Mouse (Mus musculus): ENCODE data around the gene Ccrl2. TPM values are rescaled to one million over a fixed set of nuclear protein-coding genes. Genes with fewer than 3 reads are reported as not detected.

Gene Ccrl2
- 2.5 and 2.8 TPM in 2 replicates for polyA plus RNA-seq (2015; fragmentation: Nextera tagmentation; extraction: Ambion mirVana)

GRCm38 (mm10) chr9:111056798-111057543 lies at the start of gene Ccrl2:
TSS of gene Ccrl2 (minus strand) at chr9:111057519.
- Histone ChIP-seq H3K9me3 (no peaks in the 10 kb centered on the region), H3K9ac (peak within 1 kb of the TSS; percentile 72), H3K27me3 (replicated peaks) (no peaks in the 10 kb centered on the region), H3K4me2 (peak within 1 kb of the TSS; percentile 70), H3K4me3 (peak within 1 kb of the TSS; percentile 54), H3K4me1 (peaks cover 28% of the 10 kb centered on the region), H3K27ac (replicated peaks) (peak within 1 kb of the TSS; percentile 59), H3K36me3 (no peaks in the 10 kb centered on the region)
- whole genome bisulfite sequencing, result 3% methylated on average over 17 of the region's 17 CpGs
- peak; percentile 68 for ATAC-seq (ENCODE audit: extremely low read depth, insufficient number of reproducible peaks, low FRiP score, low TSS enrichment)

- Histone ChIP-seq H3K27me3 (replicated peaks) (no peaks in the 10 kb centered on the region), H3K36me3 (no peaks in the 10 kb centered on the region), H3K4me1 (peaks cover 9% of the 10 kb centered on the region), H3K9ac (no peak overlapping the region), H3K27ac (replicated peaks) (no peak overlapping the region), H3K4me3 (no peak overlapping the region), H3K4me2 (no peak overlapping the region), H3K9me3 (no peaks in the 10 kb centered on the region)
- ATAC-seq (ENCODE audit: extremely low read depth, insufficient number of reproducible peaks, low FRiP score, low TSS enrichment), result no peak
- WGBS, result 81% methylated on average over 5 of the region's 5 CpGs
These were observed 46.6 kb upstream of the Ccrl2 start for GRCm38 (mm10) chr9:111103893-111104292.

- Histone ChIP-seq H3K4me1 (peaks cover 9% of the 10 kb centered on the region), H3K27me3 (replicated peaks) (no peaks in the 10 kb centered on the region), H3K36me3 (no peaks in the 10 kb centered on the region), H3K4me3 (no peak overlapping the region), H3K4me2 (no peak overlapping the region), H3K9ac (no peak overlapping the region), H3K9me3 (no peaks in the 10 kb centered on the region), H3K27ac (replicated peaks) (no peak overlapping the region)
- WGBS, result 85% methylated on average over 5 of the region's 5 CpGs
- ATAC-seq (ENCODE audit: extremely low read depth, insufficient number of reproducible peaks, low FRiP score, low TSS enrichment), result no peak
These were observed 46.0 kb upstream of the Ccrl2 start for GRCm38 (mm10) chr9:111103293-111103692.

GRCm38 (mm10) chr9:111100406-111100805 lies 43.1 kb upstream of the Ccrl2 start:
- Histone ChIP-seq H3K4me3 (no peak overlapping the region), H3K9me3 (no peaks in the 10 kb centered on the region), H3K27me3 (replicated peaks) (no peaks in the 10 kb centered on the region), H3K4me1 (peaks cover 6% of the 10 kb centered on the region), H3K4me2 (no peak overlapping the region), H3K27ac (replicated peaks) (no peak overlapping the region), H3K9ac (no peak overlapping the region), H3K36me3 (no peaks in the 10 kb centered on the region)
- WGBS, result 84% methylated on average over 3 of the region's 3 CpGs
- no peak for ATAC-seq (ENCODE audit: extremely low read depth, insufficient number of reproducible peaks, low FRiP score, low TSS enrichment)

GRCm38 (mm10) chr9:111097543-111097942 lies 40.2 kb upstream of the Ccrl2 start:
- no peaks in the 10 kb centered on the region for H3K27me3 ChIP-seq (replicated peaks)
- ATAC-seq (ENCODE audit: extremely low read depth, insufficient number of reproducible peaks, low FRiP score, low TSS enrichment), result no peak
- H3K36me3 ChIP-seq, result no peaks in the 10 kb centered on the region
- peaks cover 28% of the 10 kb centered on the region for H3K4me1 ChIP-seq
- H3K9ac ChIP-seq, result no peak overlapping the region
- 59% methylated on average over 6 of the region's 6 CpGs for WGBS
- H3K9me3 ChIP-seq, result no peaks in the 10 kb centered on the region
- no peak overlapping the region for H3K4me3 ChIP-seq
- H3K4me2 ChIP-seq, result no peak overlapping the region
- no peak overlapping the region for H3K27ac ChIP-seq (replicated peaks)

- WGBS, result 80% methylated on average over 16 of the region's 16 CpGs
- Histone ChIP-seq H3K4me1 (peaks cover 29% of the 10 kb centered on the region), H3K9me3 (no peaks in the 10 kb centered on the region), H3K4me3 (no peak overlapping the region), H3K36me3 (no peaks in the 10 kb centered on the region), H3K27me3 (replicated peaks) (no peaks in the 10 kb centered on the region), H3K9ac (no peak overlapping the region), H3K4me2 (no peak overlapping the region), H3K27ac (replicated peaks) (no peak overlapping the region)
- ATAC-seq (ENCODE audit: extremely low read depth, insufficient number of reproducible peaks, low FRiP score, low TSS enrichment), result no peak
These were observed 39.4 kb upstream of the Ccrl2 start for GRCm38 (mm10) chr9:111096419-111097326.

- Histone ChIP-seq H3K9ac (no peak overlapping the region), H3K27ac (replicated peaks) (no peak overlapping the region), H3K4me3 (no peak overlapping the region), H3K4me1 (peaks cover 29% of the 10 kb centered on the region), H3K9me3 (no peaks in the 10 kb centered on the region), H3K4me2 (no peak overlapping the region), H3K27me3 (replicated peaks) (no peaks in the 10 kb centered on the region), H3K36me3 (no peaks in the 10 kb centered on the region)
- ATAC-seq (ENCODE audit: extremely low read depth, insufficient number of reproducible peaks, low FRiP score, low TSS enrichment), result no peak
- 59% methylated on average over 7 of the region's 7 CpGs for WGBS
These were observed 38.4 kb upstream of the Ccrl2 start for GRCm38 (mm10) chr9:111095710-111096109.

GRCm38 (mm10) chr9:111094626-111095025 lies 37.3 kb upstream of the Ccrl2 start:
- Histone ChIP-seq H3K27me3 (replicated peaks) (peaks cover 7% of the 10 kb centered on the region; the same call in 1 of the 2 replicates), H3K9ac (no peak overlapping the region; the same call in 1 of the 2 replicates), H3K4me1 (peaks cover 29% of the 10 kb centered on the region), H3K9me3 (no peaks in the 10 kb centered on the region), H3K4me2 (no peak overlapping the region), H3K27ac (replicated peaks) (no peak overlapping the region), H3K4me3 (no peak overlapping the region), H3K36me3 (no peaks in the 10 kb centered on the region)
- no peak for ATAC-seq (ENCODE audit: extremely low read depth, insufficient number of reproducible peaks, low FRiP score, low TSS enrichment)
- WGBS, result 66% methylated on average over 5 of the region's 5 CpGs

- H3K4me2 ChIP-seq, result peak overlapping the region; percentile 3; the same call in 1 of the 2 replicates
- ATAC-seq (ENCODE audit: extremely low read depth, insufficient number of reproducible peaks, low FRiP score, low TSS enrichment), result no peak
- no peaks in the 10 kb centered on the region for H3K9me3 ChIP-seq
- H3K27me3 ChIP-seq (replicated peaks), result peaks cover 10% of the 10 kb centered on the region; the same call in 1 of the 2 replicates
- no peak overlapping the region for H3K4me3 ChIP-seq
- peaks cover 43% of the 10 kb centered on the region for H3K4me1 ChIP-seq
- 24% methylated on average over 5 of the region's 5 CpGs for WGBS
- no peak overlapping the region for H3K9ac ChIP-seq
- no peak overlapping the region for H3K27ac ChIP-seq (replicated peaks)
- no peaks in the 10 kb centered on the region for H3K36me3 ChIP-seq
These were observed 35.8 kb upstream of the Ccrl2 start for GRCm38 (mm10) chr9:111093094-111093493.

GRCm38 (mm10) chr9:111092657-111093056 lies 35.3 kb upstream of the Ccrl2 start:
- no peaks in the 10 kb centered on the region for H3K9me3 ChIP-seq
- H3K4me2 ChIP-seq, result no peak overlapping the region
- peaks cover 47% of the 10 kb centered on the region for H3K4me1 ChIP-seq
- no peak overlapping the region for H3K27ac ChIP-seq (replicated peaks)
- H3K27me3 ChIP-seq (replicated peaks), result peaks cover 10% of the 10 kb centered on the region; the same call in 1 of the 2 replicates
- H3K36me3 ChIP-seq, result no peaks in the 10 kb centered on the region
- 46% methylated on average over 9 of the region's 9 CpGs for WGBS
- ATAC-seq (ENCODE audit: extremely low read depth, insufficient number of reproducible peaks, low FRiP score, low TSS enrichment), result no peak
- H3K9ac ChIP-seq, result no peak overlapping the region
- H3K4me3 ChIP-seq, result no peak overlapping the region

GRCm38 (mm10) chr9:111088886-111089285 lies 31.6 kb upstream of the Ccrl2 start:
- no peaks in the 10 kb centered on the region for H3K36me3 ChIP-seq
- no peak; the same call in 1 of the 2 replicates for ATAC-seq (ENCODE audit: extremely low read depth, insufficient number of reproducible peaks, low FRiP score, low TSS enrichment)
- no peak overlapping the region for H3K4me2 ChIP-seq
- peaks cover 39% of the 10 kb centered on the region for H3K4me1 ChIP-seq
- H3K27ac ChIP-seq (replicated peaks), result no peak overlapping the region
- H3K9ac ChIP-seq, result 0 out of 2 replicates have a peak overlapping the region, but pooled peaks have one; percentile 44
- WGBS, result 42% methylated on average over 7 of the region's 7 CpGs
- no peak overlapping the region for H3K4me3 ChIP-seq
- H3K9me3 ChIP-seq, result no peaks in the 10 kb centered on the region
- peaks cover 10% of the 10 kb centered on the region; the same call in 1 of the 2 replicates for H3K27me3 ChIP-seq (replicated peaks)

Measured in heart, embryonic 13.5 days (tissue).